Mouse (Mus musculus) hindbrain, postnatal 0 days (tissue): ENCODE data around the gene Gm20388. TPM values are rescaled to one million over a fixed set of nuclear protein-coding genes. Genes with fewer than 3 reads are reported as not detected.

ENCODE experiments used
- ATAC-seq: fragments of 200-750 bp; cut with Nextera tagmentation; 2 replicates; pipeline ENCODE4 v1.8.0; 2017; ENCODE audit warnings: mild to moderate bottlenecking, moderate TSS enrichment, moderate library complexity
- DNase-seq: peaks from one replicate; pipeline ENCODE4 v3.0.0-alpha.2; 2015; ENCODE audit warnings: low spot score
- H3K27ac ChIP-seq: fragments of 300-500 bp; sonication (generic); 2 replicates; pipeline ENCODE4 v1.5.1; 2014; ENCODE audit warnings: mild to moderate bottlenecking
- H3K27me3 ChIP-seq: fragments of 300-500 bp; sonication (generic); 2 replicates; pipeline ENCODE4 v1.6.1; 2014; ENCODE audit warnings: low read length, mixed read lengths; ENCODE audit not compliant: insufficient read depth
- H3K36me3 ChIP-seq: fragments of 300-500 bp; sonication (generic); 2 replicates; pipeline ENCODE4 v1.6.1; 2014; ENCODE audit warnings: low read length, mixed read lengths; ENCODE audit not compliant: insufficient read depth
- H3K4me1 ChIP-seq: fragments of 300-500 bp; sonication (generic); 2 replicates; pipeline ENCODE4 v1.6.1; 2014; ENCODE audit warnings: antibody characterized with exemption, low read length, mixed read lengths; ENCODE audit not compliant: insufficient read depth
- H3K4me2 ChIP-seq: fragments of 300-500 bp; sonication (generic); 2 replicates; pipeline ENCODE4 v1.6.1; 2014; ENCODE audit warnings: low read depth, mild to moderate bottlenecking, low read length, moderate library complexity, mixed read lengths
- H3K4me3 ChIP-seq: fragments of 300-500 bp; sonication (generic); 2 replicates; pipeline ENCODE4 v1.5.1; 2014; ENCODE audit warnings: low read length
- H3K9ac ChIP-seq: fragments of 300-500 bp; sonication (generic); replicated peaks from 2 replicates; pipeline ENCODE4 v1.6.1; 2014; ENCODE audit warnings: mild to moderate bottlenecking, low read length, moderate library complexity, mixed read lengths
- H3K9me3 ChIP-seq: fragments of 300-500 bp; sonication (generic); 2 replicates; pipeline ENCODE4 v1.6.1; 2016; ENCODE audit warnings: low read length, mixed read lengths
- CTCF ChIP-seq: IDR thresholded peaks from 2 replicates; pipeline ENCODE4 v1.5.1; 2016; ENCODE audit warnings: antibody characterized with exemption, control low read depth, low read depth
- WGBS: fragments of 180-500 bp; shearing (Covaris S2); extraction: QIAGEN DNeasy Blood & Tissue Kit; methylation state at CpG from one replicate; pipeline ENCODE4 v1.1.7; 2014; 5-methylcytosine and 5-hydroxymethylcytosine counted together
- polyA plus RNA-seq: library from polyadenylated mRNA; unstranded; fragments of >200 nt; fragmentation: Nextera tagmentation; extraction: Ambion mirVana; gene quantifications from 2 replicates; pipeline ENCODE4 v1.2.1, GENCODE M21; 2015
- total RNA-seq: library from RNA; depleted of rRNA; stranded (reverse); fragments of >200 nt; gene quantifications from 2 replicates; pipeline ENCODE4 v1.2.3, GENCODE M21; 2014

Gm20388 gene
- total and polyA plus RNA-seq, 2 experiments from 2014 or later: 71.3 TPM; not detected in 1

DNA sequence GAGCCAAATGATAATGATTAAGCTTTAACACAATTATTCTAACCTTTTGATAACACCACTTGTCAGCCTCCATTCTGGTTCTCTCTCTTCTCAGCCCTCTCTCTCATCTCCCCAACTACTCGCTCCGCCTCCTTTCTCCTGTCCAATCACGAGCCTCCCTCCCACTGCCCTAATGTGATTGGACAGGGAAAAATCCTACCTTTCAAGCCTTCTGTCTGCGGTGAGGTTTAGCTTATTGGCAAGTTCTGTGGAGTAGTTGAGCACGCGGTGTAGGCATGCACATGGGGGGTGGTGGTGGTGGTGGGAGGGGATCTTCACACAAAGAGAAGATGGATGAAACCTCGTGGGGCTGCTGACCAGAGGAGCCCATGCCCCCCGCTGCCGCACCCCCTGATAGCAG, 102.3 kb downstream of the Gm20388 start:
- Histone ChIP-seq H3K9ac (no peak overlapping the region), H3K4me2 (no peak overlapping the region), H3K4me3 (no peak overlapping the region), H3K27ac (no peak overlapping the region), H3K27me3 (no peaks in the 10 kb centered on the region), H3K9me3 (no peaks in the 10 kb centered on the region), H3K36me3 (no peaks in the 10 kb centered on the region), H3K4me1 (0 out of 2 replicates have a peak, but pooled peaks cover 3% of the 10 kb centered on the region)
- DNase-seq: peak; percentile 43
- TF ChIP-seq CTCF: no peak
- WGBS: 28% methylated on average over 9 of the region's 9 CpGs
- ATAC-seq: peak; percentile 55; the same call in 1 of the 2 replicates

DNA sequence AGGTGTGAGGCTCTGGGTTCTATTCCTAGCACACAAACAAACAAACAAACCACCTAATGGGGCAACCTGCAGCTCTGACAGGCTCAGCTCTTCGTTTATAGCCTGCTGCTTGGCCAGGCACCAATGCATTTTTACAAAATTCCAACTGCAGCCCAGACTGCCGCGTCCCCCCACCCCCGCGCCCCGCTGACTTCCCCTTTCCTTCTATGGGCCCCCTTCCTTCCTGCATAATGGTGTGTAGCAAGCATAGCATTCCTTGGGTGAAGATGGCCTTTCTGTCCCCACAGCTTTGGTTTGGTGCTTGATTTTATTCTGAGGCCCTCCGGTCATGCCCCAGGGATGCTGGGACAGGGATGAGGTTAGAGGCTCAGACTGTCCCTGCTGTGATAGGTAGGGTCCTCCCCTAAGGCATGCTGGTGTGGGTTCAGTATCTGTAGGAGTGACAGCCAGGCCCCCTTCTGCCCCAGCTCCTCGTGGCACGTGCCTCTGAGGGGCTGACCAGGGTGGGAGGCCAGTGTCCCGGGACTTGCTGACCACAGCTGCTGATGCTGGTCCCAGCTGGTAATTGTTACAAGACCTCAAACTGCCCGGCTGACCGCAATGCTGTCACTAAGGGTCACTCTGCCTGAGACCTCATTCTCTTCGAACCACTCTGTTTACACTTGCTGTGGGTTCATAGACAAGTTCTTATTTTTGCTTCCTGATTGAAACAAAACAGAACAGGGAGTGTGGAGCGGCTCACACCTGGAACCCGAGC, 103.8 kb downstream of the Gm20388 start:
- no peaks in the 10 kb centered on the region for H3K27me3 ChIP-seq
- WGBS: 69% methylated on average over 15 of the region's 15 CpGs
- no peak overlapping the region for H3K27ac ChIP-seq
- no peak overlapping the region for H3K9ac ChIP-seq
- 0 out of 2 replicates have a peak, but pooled peaks cover 3% of the 10 kb centered on the region for H3K4me1 ChIP-seq
- TF ChIP-seq CTCF: no peak
- H3K36me3 ChIP-seq: no peaks in the 10 kb centered on the region
- no peak for DNase-seq
- H3K9me3 ChIP-seq: no peaks in the 10 kb centered on the region
- H3K4me2 ChIP-seq: no peak overlapping the region
- no peak overlapping the region for H3K4me3 ChIP-seq
- ATAC-seq: no peak

DNA sequence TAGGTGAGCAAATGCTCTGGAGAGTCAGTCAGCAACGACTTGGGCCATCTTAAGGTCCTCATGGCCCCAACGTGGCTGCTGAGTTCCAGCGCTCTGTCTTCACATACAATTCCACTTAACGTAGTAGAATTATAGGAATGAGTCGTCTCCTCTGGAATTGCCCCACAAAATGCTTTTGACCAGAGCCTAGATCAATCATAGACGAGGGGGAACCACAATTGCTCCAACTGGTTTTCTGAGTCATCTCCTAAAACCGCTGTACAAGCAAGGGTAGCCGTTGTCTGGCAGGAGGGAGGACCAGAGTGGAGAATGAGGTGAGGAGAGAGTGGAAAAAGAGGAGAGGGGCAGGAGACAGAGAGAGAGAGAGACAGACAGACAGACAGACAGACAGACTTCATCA, 105.3 kb downstream of the Gm20388 start:
- WGBS: 91% methylated on average over 8 of the region's 8 CpGs
- Histone ChIP-seq H3K4me1 (0 out of 2 replicates have a peak, but pooled peaks cover 3% of the 10 kb centered on the region), H3K9me3 (no peaks in the 10 kb centered on the region), H3K27me3 (no peaks in the 10 kb centered on the region), H3K4me2 (no peak overlapping the region), H3K27ac (no peak overlapping the region), H3K36me3 (no peaks in the 10 kb centered on the region), H3K9ac (no peak overlapping the region), H3K4me3 (no peak overlapping the region)
- ATAC-seq (no peak), DNase-seq (no peak)
- no peak for TF ChIP-seq CTCF

DNA sequence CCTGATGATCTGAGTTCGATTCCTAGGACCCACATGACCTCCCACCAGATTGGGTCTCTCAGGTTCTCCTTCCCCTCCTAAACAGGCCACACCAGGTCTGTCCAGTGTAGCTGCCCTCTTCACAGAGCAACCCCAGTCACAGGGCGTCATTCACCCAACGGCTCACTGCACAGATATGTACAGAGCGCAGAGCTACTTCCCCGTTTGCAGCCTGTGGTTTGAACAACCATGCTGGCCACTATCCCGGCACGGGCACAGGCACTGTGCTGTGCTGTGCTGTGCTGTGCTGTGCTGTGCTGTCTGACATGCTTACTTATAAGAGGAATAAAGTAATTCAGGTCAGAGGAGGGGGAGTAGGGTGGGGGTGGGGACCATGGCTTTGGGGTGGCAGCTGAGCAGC, 105.8 kb downstream of the Gm20388 start:
- Histone ChIP-seq H3K4me3 (no peak overlapping the region), H3K36me3 (no peaks in the 10 kb centered on the region), H3K9ac (no peak overlapping the region), H3K9me3 (no peaks in the 10 kb centered on the region), H3K4me2 (no peak overlapping the region), H3K4me1 (0 out of 2 replicates have a peak, but pooled peaks cover 3% of the 10 kb centered on the region), H3K27ac (no peak overlapping the region), H3K27me3 (no peaks in the 10 kb centered on the region)
- WGBS: 83% methylated on average over 7 of the region's 7 CpGs
- DNase-seq (no peak), ATAC-seq (no peak)
- TF ChIP-seq CTCF: no peak

DNA sequence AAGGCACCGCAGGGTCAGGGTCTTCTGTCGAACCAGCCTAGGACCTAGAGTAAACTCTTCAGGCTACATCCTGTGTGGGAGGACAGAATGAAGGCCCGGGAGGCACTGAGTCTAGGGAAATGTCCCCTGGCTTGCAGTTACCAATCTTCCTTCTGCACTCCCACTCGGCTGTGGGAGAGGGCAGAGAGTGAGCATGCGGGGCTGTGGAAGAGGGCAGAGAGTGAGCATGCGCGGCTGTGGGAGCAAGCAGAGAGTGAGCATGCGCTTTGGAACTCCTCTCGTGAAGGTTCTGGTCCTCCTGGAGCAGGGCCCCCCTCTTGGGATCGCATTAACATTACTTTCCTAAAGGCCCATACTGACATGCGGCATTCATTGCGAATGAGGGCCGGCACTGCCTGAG, 106.7 kb downstream of the Gm20388 start:
- H3K27ac ChIP-seq: no peak overlapping the region
- DNase-seq (no peak), ATAC-seq (no peak)
- WGBS: 93% methylated on average over 13 of the region's 13 CpGs
- H3K9ac ChIP-seq: no peak overlapping the region
- H3K4me2 ChIP-seq: no peak overlapping the region
- no peak for TF ChIP-seq CTCF
- no peaks in the 10 kb centered on the region for H3K9me3 ChIP-seq
- H3K4me1 ChIP-seq: 0 out of 2 replicates have a peak, but pooled peaks cover 3% of the 10 kb centered on the region
- H3K27me3 ChIP-seq: no peaks in the 10 kb centered on the region
- no peak overlapping the region for H3K4me3 ChIP-seq
- no peaks in the 10 kb centered on the region for H3K36me3 ChIP-seq

DNA sequence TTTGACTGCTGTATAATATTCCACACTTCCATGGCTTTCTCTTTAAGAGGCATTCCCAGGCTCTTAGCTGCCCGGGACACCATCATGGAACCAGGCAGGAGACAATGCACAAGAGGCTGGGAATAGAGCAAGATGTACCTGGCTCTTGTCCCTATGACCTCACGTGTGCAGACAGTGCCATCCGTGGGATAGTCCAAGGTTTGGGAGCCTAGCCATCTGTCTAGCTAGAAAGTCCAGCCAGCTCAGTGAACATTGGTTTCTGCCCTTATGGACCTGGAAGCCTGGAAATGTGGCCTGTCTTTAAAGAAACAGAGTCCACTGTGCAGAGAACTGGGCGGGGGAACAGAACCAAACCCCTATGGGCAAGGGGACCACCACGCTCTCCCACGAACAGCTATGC, 107.1 kb downstream of the Gm20388 start:
- Histone ChIP-seq H3K9me3 (no peaks in the 10 kb centered on the region), H3K4me1 (0 out of 2 replicates have a peak, but pooled peaks cover 3% of the 10 kb centered on the region), H3K27me3 (no peaks in the 10 kb centered on the region), H3K27ac (no peak overlapping the region), H3K4me3 (no peak overlapping the region), H3K9ac (no peak overlapping the region), H3K36me3 (no peaks in the 10 kb centered on the region), H3K4me2 (no peak overlapping the region)
- DNase-seq: no peak
- no peak for ATAC-seq
- TF ChIP-seq CTCF: no peak
- 95% methylated on average over 6 of the region's 6 CpGs for WGBS

DNA sequence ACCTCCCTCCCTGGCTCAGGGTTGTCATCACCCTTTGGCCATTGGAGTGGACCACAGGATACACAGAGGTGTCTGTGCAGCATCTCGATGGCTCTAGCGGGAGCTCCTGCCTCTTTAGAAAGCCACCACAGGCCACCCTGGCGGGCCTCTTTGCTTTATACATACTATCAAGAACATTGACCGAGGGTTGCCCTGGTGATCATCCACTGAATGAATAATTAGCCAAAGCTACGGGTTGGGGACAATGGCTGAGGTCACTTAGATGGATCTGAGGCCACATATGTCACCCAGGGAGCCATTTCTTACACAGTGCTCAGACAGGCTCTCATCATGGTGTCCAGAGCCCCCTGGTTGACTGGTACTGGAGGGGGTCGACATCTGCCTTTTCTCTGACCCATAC, 107.7 kb downstream of the Gm20388 start:
- H3K9me3 ChIP-seq: no peaks in the 10 kb centered on the region
- DNase-seq: no peak
- no peaks in the 10 kb centered on the region for H3K27me3 ChIP-seq
- H3K4me3 ChIP-seq: no peak overlapping the region
- H3K4me2 ChIP-seq: no peak overlapping the region
- no peak overlapping the region for H3K9ac ChIP-seq
- H3K36me3 ChIP-seq: no peaks in the 10 kb centered on the region
- H3K27ac ChIP-seq: no peak overlapping the region
- 30% methylated on average over 6 of the region's 6 CpGs for WGBS
- ATAC-seq: no peak
- H3K4me1 ChIP-seq: no peaks in the 10 kb centered on the region
- TF ChIP-seq CTCF: no peak
